Mouse (Mus musculus) neural tube, embryonic 14.5 days (tissue): ENCODE measurements around the gene Fam104a. TPM values are rescaled to one million over a fixed set of nuclear protein-coding genes. Genes with fewer than 3 reads are reported as not detected.

ENCODE experiments used
- ATAC-seq: fragments of 200-750 bp; cut with Nextera tagmentation; 2 replicates; pipeline ENCODE4 v1.8.0; 2017; ENCODE audit warnings: low read depth, mild to moderate bottlenecking, moderate TSS enrichment, moderate library complexity
- H3K27ac ChIP-seq: fragments of 300-500 bp; sonication (generic); 2 replicates; pipeline ENCODE4 v1.5.1; 2014; ENCODE audit warnings: low read depth, mild to moderate bottlenecking, control low read depth, low read length, moderate library complexity, mixed read lengths
- H3K27me3 ChIP-seq: fragments of 300-500 bp; sonication (generic); 2 replicates; pipeline ENCODE4 v1.6.1; 2014; ENCODE audit warnings: low read length; ENCODE audit not compliant: control insufficient read depth, insufficient read depth
- H3K36me3 ChIP-seq: fragments of 300-500 bp; sonication (generic); 2 replicates; pipeline ENCODE4 v1.6.1; 2014; ENCODE audit warnings: low read length, mixed read lengths; ENCODE audit not compliant: control insufficient read depth, insufficient read depth
- H3K4me1 ChIP-seq: fragments of 300-500 bp; sonication (generic); 2 replicates; pipeline ENCODE4 v1.6.1; 2014; ENCODE audit warnings: low read length; ENCODE audit not compliant: control insufficient read depth, insufficient read depth
- H3K4me2 ChIP-seq: fragments of 300-500 bp; sonication (generic); 2 replicates; pipeline ENCODE4 v1.6.1; 2014; ENCODE audit warnings: mild to moderate bottlenecking, low read depth, low read length, control low read depth
- H3K4me3 ChIP-seq: fragments of 300-500 bp; sonication (generic); 2 replicates; pipeline ENCODE4 v1.5.1; 2014; ENCODE audit warnings: low read depth, low read length, control low read depth, mixed read lengths
- H3K9ac ChIP-seq: fragments of 300-500 bp; sonication (generic); replicated peaks from 2 replicates; pipeline ENCODE4 v1.6.1; 2014; ENCODE audit warnings: low read depth, mild to moderate bottlenecking, control low read depth, low read length, mixed read lengths
- H3K9me3 ChIP-seq: fragments of 300-500 bp; sonication (generic); 2 replicates; pipeline ENCODE4 v1.6.1; 2016; ENCODE audit warnings: low read length; ENCODE audit not compliant: control insufficient read depth
- WGBS: fragments of 180-500 bp; shearing (Covaris S2); extraction: QIAGEN DNeasy Blood & Tissue Kit; methylation state at CpG from one replicate; pipeline ENCODE4 v1.1.7; 2014; 5-methylcytosine and 5-hydroxymethylcytosine counted together
- polyA plus RNA-seq: library from polyadenylated mRNA; unstranded; fragments of >200 nt; fragmentation: Nextera tagmentation; extraction: Ambion mirVana; gene quantifications from 2 replicates; pipeline ENCODE4 v1.2.1, GENCODE M21; 2014

Fam104a gene
- polyA plus RNA-seq, 1 experiment from 2014 or later = 41.4 TPM

- Histone ChIP-seq H3K9me3 (no peaks in the 10 kb centered on the region), H3K9ac (no peak overlapping the region), H3K36me3 (peaks cover 6% of the 10 kb centered on the region; the same call in 1 of the 2 replicates), H3K4me1 (no peaks in the 10 kb centered on the region), H3K4me3 (no peak overlapping the region), H3K4me2 (no peak overlapping the region), H3K27ac (no peak overlapping the region), H3K27me3 (no peaks in the 10 kb centered on the region)
- ATAC-seq = no peak
- WGBS = 83% methylated on average over 5 of the region's 5 CpGs
These were observed 9.4 kb downstream of the Fam104a start for GRCm38 (mm10) chr11:113674595-113674994.

GRCm38 (mm10) chr11:113673614-113674013, 10.3 kb downstream of the Fam104a start:
- Histone ChIP-seq H3K27me3 (no peaks in the 10 kb centered on the region), H3K36me3 (peaks cover 6% of the 10 kb centered on the region; the same call in 1 of the 2 replicates), H3K4me2 (no peak overlapping the region)

DNA sequence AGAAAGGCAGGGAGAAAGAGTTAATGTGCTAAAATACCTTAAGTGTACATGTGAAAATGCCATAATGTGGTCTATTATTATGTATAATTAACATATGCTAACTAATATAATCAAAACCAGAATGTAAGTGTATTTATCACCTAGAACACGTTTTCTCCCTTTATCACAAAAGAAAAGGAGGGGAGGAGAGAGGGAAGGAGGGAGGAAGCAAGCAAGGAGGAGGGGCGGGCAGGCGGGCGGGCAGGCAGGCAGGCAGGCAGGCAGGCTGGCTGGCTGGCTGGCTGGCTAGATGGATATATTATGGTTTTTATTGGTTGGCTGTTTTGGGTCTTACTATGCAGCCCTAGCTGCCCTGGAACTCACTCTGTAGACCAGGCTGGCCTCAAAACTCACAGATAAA, 14.2 kb downstream of the Fam104a start:
- Histone ChIP-seq H3K36me3 (peaks cover 6% of the 10 kb centered on the region; the same call in 1 of the 2 replicates), H3K27me3 (no peaks in the 10 kb centered on the region), H3K4me2 (no peak overlapping the region), H3K27ac (no peak overlapping the region), H3K9ac (no peak overlapping the region), H3K4me3 (no peak overlapping the region), H3K4me1 (0 out of 2 replicates have a peak, but pooled peaks cover 7% of the 10 kb centered on the region), H3K9me3 (no peaks in the 10 kb centered on the region)
- 66% methylated on average over 4 of the region's 4 CpGs for WGBS
- no peak for ATAC-seq

More at GRCm38 (mm10) chr11:113673614-113674013, 10.3 kb downstream of the Fam104a start:
- H3K9me3 ChIP-seq = no peaks in the 10 kb centered on the region
- no peak for ATAC-seq
- H3K9ac ChIP-seq = no peak overlapping the region
- H3K27ac ChIP-seq = no peak overlapping the region
- no peak overlapping the region for H3K4me3 ChIP-seq
- 95% methylated on average over 4 of the region's 4 CpGs for WGBS
- H3K4me1 ChIP-seq = no peaks in the 10 kb centered on the region

DNA sequence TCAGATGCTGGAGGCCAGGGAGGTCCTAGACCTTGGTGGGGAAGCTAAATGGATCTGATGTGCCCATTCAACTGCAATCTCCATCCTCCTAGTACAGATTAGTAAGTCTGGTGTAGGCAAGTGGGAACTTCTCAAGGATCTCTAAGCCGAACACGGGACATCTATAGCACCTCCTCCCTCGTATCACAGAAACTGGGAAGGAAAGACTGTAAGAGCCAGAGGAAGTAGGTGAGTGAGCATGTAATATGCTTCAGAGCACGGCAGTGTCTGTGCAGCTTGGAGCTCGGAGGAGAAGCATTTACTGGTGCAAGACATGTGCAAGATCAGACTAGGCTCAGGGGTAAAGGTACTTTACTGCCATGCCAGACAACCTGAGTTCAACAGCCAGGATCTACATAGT, 15.1 kb downstream of the Fam104a start:
- H3K9ac ChIP-seq = no peak overlapping the region
- no peak overlapping the region for H3K27ac ChIP-seq
- 94% methylated on average over 5 of the region's 5 CpGs for WGBS
- H3K27me3 ChIP-seq = no peaks in the 10 kb centered on the region
- H3K4me3 ChIP-seq = no peak overlapping the region
- H3K9me3 ChIP-seq = no peaks in the 10 kb centered on the region
- H3K4me1 ChIP-seq = 0 out of 2 replicates have a peak, but pooled peaks cover 7% of the 10 kb centered on the region
- H3K4me2 ChIP-seq = no peak overlapping the region
- ATAC-seq = no peak
- peaks cover 11% of the 10 kb centered on the region; the same call in 1 of the 2 replicates for H3K36me3 ChIP-seq

DNA sequence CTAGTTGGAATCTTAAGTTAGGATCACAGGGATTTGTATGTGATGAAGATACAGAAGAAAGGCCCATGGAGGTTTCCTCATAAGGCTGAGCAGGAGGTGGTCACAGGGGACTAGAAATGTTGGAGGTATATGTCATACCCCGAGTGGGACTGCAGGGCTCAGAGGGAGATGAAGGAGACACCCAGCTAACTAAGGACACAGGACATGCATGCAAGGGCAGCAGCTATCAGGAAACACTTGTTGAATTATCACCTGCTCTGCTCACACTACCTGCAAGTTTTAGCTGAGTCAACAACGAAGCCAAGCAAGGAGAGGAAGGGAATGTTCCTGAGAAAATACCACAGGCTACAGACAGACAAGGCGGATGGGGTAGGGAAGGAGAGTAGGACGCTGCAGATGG, 16.3 kb downstream of the Fam104a start:
- Histone ChIP-seq H3K9me3 (no peaks in the 10 kb centered on the region), H3K27me3 (no peaks in the 10 kb centered on the region), H3K4me2 (no peak overlapping the region), H3K9ac (no peak overlapping the region), H3K4me3 (no peak overlapping the region), H3K4me1 (0 out of 2 replicates have a peak, but pooled peaks cover 7% of the 10 kb centered on the region), H3K36me3 (peaks cover 9% of the 10 kb centered on the region; the same call in 1 of the 2 replicates), H3K27ac (no peak overlapping the region)
- WGBS = 85% methylated on average over 4 of the region's 4 CpGs
- no peak for ATAC-seq

- Histone ChIP-seq H3K4me3 (no peak overlapping the region), H3K27ac (no peak overlapping the region)
- WGBS = 67% methylated on average over 2 of the region's 2 CpGs
These were observed 16.8 kb downstream of the Fam104a start for GRCm38 (mm10) chr11:113667122-113667521.

DNA sequence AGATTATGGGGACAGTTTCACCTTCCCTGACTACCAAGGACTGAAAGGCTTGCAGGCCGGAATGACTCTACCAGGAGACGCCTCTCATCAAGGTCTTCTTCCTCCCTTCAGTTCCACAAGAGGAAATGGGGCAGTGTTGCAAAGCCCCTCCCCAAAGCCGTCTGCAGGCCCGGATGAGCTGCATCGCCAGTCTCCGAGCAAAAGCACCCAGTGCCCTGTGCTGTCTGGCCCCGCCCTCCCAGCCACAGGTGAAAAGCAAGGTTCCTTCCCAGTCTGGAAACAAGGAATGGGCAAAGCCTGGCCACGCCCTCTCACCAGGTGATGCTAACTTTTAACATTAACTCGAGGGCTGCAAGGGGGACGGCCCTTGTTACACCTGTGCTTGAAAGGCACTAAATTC, 17.3 kb downstream of the Fam104a start:
- H3K27ac ChIP-seq = no peak overlapping the region
- no peak overlapping the region for H3K9ac ChIP-seq
- 0 out of 2 replicates have a peak, but pooled peaks cover 7% of the 10 kb centered on the region for H3K4me1 ChIP-seq
- no peaks in the 10 kb centered on the region for H3K27me3 ChIP-seq
- ATAC-seq = no peak
- no peaks in the 10 kb centered on the region for H3K9me3 ChIP-seq
- 58% methylated on average over 10 of the region's 10 CpGs for WGBS
- H3K36me3 ChIP-seq = peaks cover 14% of the 10 kb centered on the region
- no peak overlapping the region for H3K4me3 ChIP-seq
- H3K4me2 ChIP-seq = no peak overlapping the region

More at GRCm38 (mm10) chr11:113667122-113667521, 16.8 kb downstream of the Fam104a start:
- H3K27me3 ChIP-seq = no peaks in the 10 kb centered on the region
- peaks cover 10% of the 10 kb centered on the region for H3K36me3 ChIP-seq
- no peaks in the 10 kb centered on the region for H3K9me3 ChIP-seq
- no peak; the same call in 1 of the 2 replicates for ATAC-seq
- H3K9ac ChIP-seq = no peak overlapping the region
- 0 out of 2 replicates have a peak, but pooled peaks cover 7% of the 10 kb centered on the region for H3K4me1 ChIP-seq
- H3K4me2 ChIP-seq = no peak overlapping the region

GRCm38 (mm10) chr11:113666205-113666604, 17.8 kb downstream of the Fam104a start:
- no peak overlapping the region for H3K9ac ChIP-seq
- no peak overlapping the region for H3K4me2 ChIP-seq
- no peaks in the 10 kb centered on the region for H3K27me3 ChIP-seq
- no peaks in the 10 kb centered on the region for H3K9me3 ChIP-seq
- no peak for ATAC-seq
- 81% methylated on average over 6 of the region's 6 CpGs for WGBS
- peaks cover 19% of the 10 kb centered on the region for H3K36me3 ChIP-seq
- H3K4me1 ChIP-seq = 0 out of 2 replicates have a peak, but pooled peaks cover 7% of the 10 kb centered on the region
- no peak overlapping the region for H3K4me3 ChIP-seq
- H3K27ac ChIP-seq = no peak overlapping the region

DNA sequence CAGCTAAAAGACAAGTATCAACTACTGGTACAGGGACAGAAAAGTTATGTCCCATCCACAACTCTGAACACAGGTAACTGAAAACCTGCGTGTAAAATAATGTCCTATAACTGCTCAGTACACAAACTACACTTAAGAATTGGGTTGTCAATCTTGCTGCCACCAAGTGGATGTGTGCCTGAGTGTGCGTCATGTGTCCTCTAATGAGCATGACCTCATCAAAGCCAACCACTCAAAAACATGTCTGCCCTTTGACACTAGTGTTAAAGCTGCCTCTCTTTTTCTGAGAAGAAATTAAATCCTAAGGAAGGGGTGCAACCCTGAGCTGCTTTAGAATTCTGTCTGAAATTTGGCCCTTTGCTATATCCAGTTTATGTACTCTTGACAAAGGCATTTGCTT, 19.7 kb downstream of the Fam104a start:
- H3K36me3 ChIP-seq = peaks cover 27% of the 10 kb centered on the region
- no peaks in the 10 kb centered on the region for H3K9me3 ChIP-seq
- H3K4me1 ChIP-seq = 0 out of 2 replicates have a peak, but pooled peaks cover 7% of the 10 kb centered on the region
- H3K4me3 ChIP-seq = no peak overlapping the region
- H3K27ac ChIP-seq = no peak overlapping the region
- H3K4me2 ChIP-seq = no peak overlapping the region
- H3K27me3 ChIP-seq = no peaks in the 10 kb centered on the region
- 72% methylated on average over 2 of the region's 2 CpGs for WGBS
- no peak overlapping the region for H3K9ac ChIP-seq
- ATAC-seq = no peak
